Mouse (Mus musculus): ENCODE data around the gene Ier3.
A peak's percentile ranks its signal among the peaks of the same experiment; 100 is the strongest.

Gene Ier3

GRCm38 (mm10) chr17:35821439-35822430 lies at the start of gene Ier3:
Gene Ier3, plus strand, starts transcription at chr17:35821684.
- DNase-seq = peak; percentile 31 to 39

- DNase-seq = no peak
Measured at GRCm38 (mm10) chr17:35776811-35777609, 44.5 kb upstream of the Ier3 start.

- no peak for DNase-seq
Measured at GRCm38 (mm10) chr17:35778965-35779364, 42.5 kb upstream of the Ier3 start.

- DNase-seq = no peak
Measured at GRCm38 (mm10) chr17:35779466-35780205, 41.8 kb upstream of the Ier3 start.

GRCm38 (mm10) chr17:35780362-35780761 lies 41.1 kb upstream of the Ier3 start:
- no peak for DNase-seq

- peak; percentile 13 to 14 for DNase-seq
Measured at GRCm38 (mm10) chr17:35782398-35782797, 39.1 kb upstream of the Ier3 start.

- DNase-seq = no peak
Measured at GRCm38 (mm10) chr17:35782924-35783323, 38.6 kb upstream of the Ier3 start.

GRCm38 (mm10) chr17:35783944-35784343 lies 37.5 kb upstream of the Ier3 start:
- DNase-seq = no peak

GRCm38 (mm10) chr17:35785140-35785539 lies 36.3 kb upstream of the Ier3 start:
- no peak for DNase-seq

- no peak for DNase-seq
Measured at GRCm38 (mm10) chr17:35787493-35787892, 34.0 kb upstream of the Ier3 start.

- no peak for DNase-seq
Measured at GRCm38 (mm10) chr17:35788025-35788424, 33.5 kb upstream of the Ier3 start.

- DNase-seq = no peak
Measured at GRCm38 (mm10) chr17:35790933-35791332, 30.6 kb upstream of the Ier3 start.

GRCm38 (mm10) chr17:35792837-35793236 lies 28.6 kb upstream of the Ier3 start:
- DNase-seq = no peak

- no peak for DNase-seq
Measured at GRCm38 (mm10) chr17:35795099-35795498, 26.4 kb upstream of the Ier3 start.

- no peak for DNase-seq
Measured at GRCm38 (mm10) chr17:35795656-35796055, 25.8 kb upstream of the Ier3 start.

GRCm38 (mm10) chr17:35796835-35797234 lies 24.6 kb upstream of the Ier3 start:
- no peak for DNase-seq

- DNase-seq = no peak
Measured at GRCm38 (mm10) chr17:35800905-35801304, 20.6 kb upstream of the Ier3 start.

GRCm38 (mm10) chr17:35803020-35803419 lies 18.5 kb upstream of the Ier3 start:
- no peak for DNase-seq

GRCm38 (mm10) chr17:35803858-35804399 lies 17.6 kb upstream of the Ier3 start:
- DNase-seq = no peak

GRCm38 (mm10) chr17:35808073-35808472 lies 13.4 kb upstream of the Ier3 start:
- DNase-seq = no peak

GRCm38 (mm10) chr17:35809395-35809794 lies 12.1 kb upstream of the Ier3 start:
- no peak for DNase-seq

- no peak for DNase-seq
Measured at GRCm38 (mm10) chr17:35810900-35811648, 10.4 kb upstream of the Ier3 start.

Data from B cell, adult 2 months (primary cell).